Mouse (Mus musculus): Measurements from ENCODE around the gene Ranbp3l. TPM values are rescaled to one million over a fixed set of nuclear protein-coding genes. Genes with fewer than 3 reads are reported as not detected.

Gene Ranbp3l
- polyA plus RNA-seq (2014; fragmentation: Nextera tagmentation; extraction: Ambion mirVana) = 10.4 and 11.3 TPM in 2 replicates

DNA sequence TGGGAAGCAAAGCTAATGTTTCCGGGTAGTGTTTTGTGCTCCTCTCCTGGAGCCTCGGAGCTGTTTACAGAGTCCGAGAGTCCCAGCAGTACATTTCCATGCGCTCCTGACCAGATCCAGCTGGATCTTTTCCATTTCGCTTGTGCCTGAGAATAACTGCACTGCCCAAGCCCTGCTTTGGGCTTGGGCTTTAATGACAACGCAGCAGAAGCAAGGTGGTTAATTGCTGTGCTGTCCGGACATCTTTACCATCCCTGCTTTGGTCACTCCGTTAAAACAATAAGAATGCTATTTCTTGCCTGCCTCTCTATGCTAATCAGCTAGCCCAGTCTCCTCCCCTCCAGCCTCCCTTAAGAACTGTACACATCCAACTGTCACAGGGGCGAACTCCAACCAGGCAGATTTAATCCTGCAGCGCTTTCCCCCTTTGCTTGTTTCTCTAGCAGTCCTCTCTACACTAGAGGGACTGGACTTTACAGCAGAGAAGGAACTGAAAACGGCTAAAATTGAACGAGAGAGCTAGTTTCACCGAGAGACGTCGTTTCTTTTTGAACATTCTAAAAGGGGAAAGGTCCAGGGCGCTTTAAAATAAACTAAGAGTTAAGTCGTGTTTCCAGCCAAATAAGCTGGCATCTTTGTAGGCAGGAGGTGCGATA is at the start of gene Ranbp3l:
Gene Ranbp3l, plus strand, starts transcription at position 377 of the 656 bp plus-strand sequence.
- H3K27me3 ChIP-seq (replicated peaks; ENCODE audit: control insufficient read depth, insufficient read depth, low read length) = no peaks in the 10 kb centered on the region
- no peak within 1 kb of the TSS for H3K4me3 ChIP-seq (ENCODE audit: low read depth, low read length)
- peak; percentile 52; the same call in 1 of the 2 replicates for ATAC-seq
- WGBS = 55% methylated on average over 18 of the region's 18 CpGs
- no peak within 1 kb of the TSS for H3K9ac ChIP-seq (ENCODE audit: low read length)
- H3K4me2 ChIP-seq (ENCODE audit: low read length) = peak within 1 kb of the TSS; percentile 34; the same call in 1 of the 2 replicates
- peaks cover 4% of the 10 kb centered on the region; the same call in 1 of the 2 replicates for H3K4me1 ChIP-seq (ENCODE audit: control insufficient read depth, insufficient read depth, low read length)
- peak; percentile 44 for DNase-seq (ENCODE audit: low spot score)
- no peak within 1 kb of the TSS for H3K27ac ChIP-seq (ENCODE audit: low read depth, low read length)
- no peaks in the 10 kb centered on the region for H3K36me3 ChIP-seq (ENCODE audit: control insufficient read depth, insufficient read depth, low read length)
- H3K9me3 ChIP-seq (replicated peaks; ENCODE audit: control insufficient read depth, low read length) = no peaks in the 10 kb centered on the region

DNA sequence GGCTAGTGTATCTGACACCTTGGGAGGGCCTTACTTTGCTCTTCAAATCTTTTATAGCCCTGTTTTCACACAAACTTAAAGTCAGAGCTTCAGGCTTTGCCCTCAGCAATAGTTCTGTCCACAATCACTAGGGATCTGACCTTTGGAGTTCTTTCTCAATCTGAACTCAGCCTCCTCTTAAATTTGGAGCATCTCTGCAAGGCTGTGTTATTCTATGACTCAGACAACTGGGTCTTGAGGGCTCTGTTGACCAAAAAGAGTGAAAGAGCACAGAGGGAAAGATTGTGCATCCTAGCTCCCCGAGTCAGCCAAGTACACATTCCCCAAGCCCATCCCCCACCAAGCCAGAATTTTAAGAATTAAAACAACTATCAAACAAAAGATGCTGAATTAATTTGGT is 37.7 kb upstream of the Ranbp3l start:
- H3K27ac ChIP-seq (ENCODE audit: low read depth, low read length) = no peak overlapping the region
- DNase-seq (ENCODE audit: low spot score) = no peak
- no peaks in the 10 kb centered on the region for H3K27me3 ChIP-seq (replicated peaks; ENCODE audit: control insufficient read depth, insufficient read depth, low read length)
- no peak for ATAC-seq
- H3K4me3 ChIP-seq (ENCODE audit: low read depth, low read length) = no peak overlapping the region
- 79% methylated on average over 1 of the region's 1 CpGs for WGBS
- no peaks in the 10 kb centered on the region for H3K36me3 ChIP-seq (ENCODE audit: control insufficient read depth, insufficient read depth, low read length)
- no peak overlapping the region for H3K4me2 ChIP-seq (ENCODE audit: low read length)
- H3K9me3 ChIP-seq (replicated peaks; ENCODE audit: control insufficient read depth, low read length) = no peaks in the 10 kb centered on the region
- no peaks in the 10 kb centered on the region for H3K4me1 ChIP-seq (ENCODE audit: control insufficient read depth, insufficient read depth, low read length)
- H3K9ac ChIP-seq (ENCODE audit: low read length) = no peak overlapping the region

DNA sequence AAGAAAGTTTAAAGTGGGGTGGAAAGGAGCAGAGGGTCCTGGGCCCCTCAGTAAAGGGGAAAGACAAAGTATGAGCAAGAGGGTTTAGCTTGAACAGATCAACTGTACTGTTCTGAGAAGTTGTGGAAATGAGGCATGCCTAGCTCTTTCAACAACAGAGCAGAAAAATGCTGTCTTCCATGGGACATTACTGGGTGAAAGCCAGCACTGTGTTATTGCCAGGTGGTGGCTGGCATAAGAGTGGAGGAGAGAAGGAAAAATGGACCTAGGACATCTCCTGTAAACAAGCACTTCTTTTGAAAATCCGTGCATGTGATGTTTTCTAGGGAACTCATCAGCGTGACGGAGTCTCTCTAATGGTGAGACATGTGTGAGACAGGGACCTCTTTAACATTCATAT is 30.8 kb upstream of the Ranbp3l start:
- no peak overlapping the region for H3K27ac ChIP-seq (ENCODE audit: low read depth, low read length)
- no peak overlapping the region for H3K9ac ChIP-seq (ENCODE audit: low read length)
- 93% methylated on average over 3 of the region's 3 CpGs for WGBS
- DNase-seq (ENCODE audit: low spot score) (no peak), ATAC-seq (no peak)
- no peaks in the 10 kb centered on the region for H3K27me3 ChIP-seq (replicated peaks; ENCODE audit: control insufficient read depth, insufficient read depth, low read length)
- H3K9me3 ChIP-seq (replicated peaks; ENCODE audit: control insufficient read depth, low read length) = no peaks in the 10 kb centered on the region
- no peaks in the 10 kb centered on the region for H3K4me1 ChIP-seq (ENCODE audit: control insufficient read depth, insufficient read depth, low read length)
- no peak overlapping the region for H3K4me3 ChIP-seq (ENCODE audit: low read depth, low read length)
- H3K4me2 ChIP-seq (ENCODE audit: low read length) = no peak overlapping the region
- H3K36me3 ChIP-seq (ENCODE audit: control insufficient read depth, insufficient read depth, low read length) = no peaks in the 10 kb centered on the region

DNA sequence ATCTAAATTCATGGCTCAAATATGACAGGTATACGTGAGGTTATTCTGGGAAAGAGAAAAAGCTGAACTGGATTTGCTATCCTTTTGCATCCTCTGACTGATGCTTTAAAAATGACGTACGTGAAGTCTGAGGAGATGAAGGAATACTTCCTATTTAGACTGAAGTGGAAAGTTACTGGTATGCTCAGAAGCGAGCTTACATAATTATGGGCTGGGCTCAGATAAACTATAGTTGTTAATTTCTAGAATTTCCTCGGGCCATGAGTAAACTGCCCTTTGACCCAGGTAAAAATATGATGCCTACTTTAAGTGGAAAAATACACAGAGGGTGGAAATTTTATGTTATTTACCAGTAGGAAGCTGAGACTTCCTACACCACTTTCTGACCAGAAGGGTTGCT is 26.9 kb upstream of the Ranbp3l start:
- DNase-seq (ENCODE audit: low spot score) (no peak), ATAC-seq (no peak)
- Histone ChIP-seq H3K9ac (ENCODE audit: low read length) (no peak overlapping the region), H3K9me3 (replicated peaks; ENCODE audit: control insufficient read depth, low read length) (no peaks in the 10 kb centered on the region), H3K27me3 (replicated peaks; ENCODE audit: control insufficient read depth, insufficient read depth, low read length) (no peaks in the 10 kb centered on the region), H3K4me2 (ENCODE audit: low read length) (no peak overlapping the region), H3K4me1 (ENCODE audit: control insufficient read depth, insufficient read depth, low read length) (no peaks in the 10 kb centered on the region), H3K4me3 (ENCODE audit: low read depth, low read length) (no peak overlapping the region), H3K27ac (ENCODE audit: low read depth, low read length) (no peak overlapping the region), H3K36me3 (ENCODE audit: control insufficient read depth, insufficient read depth, low read length) (no peaks in the 10 kb centered on the region)
- 88% methylated on average over 5 of the region's 5 CpGs for WGBS

DNA sequence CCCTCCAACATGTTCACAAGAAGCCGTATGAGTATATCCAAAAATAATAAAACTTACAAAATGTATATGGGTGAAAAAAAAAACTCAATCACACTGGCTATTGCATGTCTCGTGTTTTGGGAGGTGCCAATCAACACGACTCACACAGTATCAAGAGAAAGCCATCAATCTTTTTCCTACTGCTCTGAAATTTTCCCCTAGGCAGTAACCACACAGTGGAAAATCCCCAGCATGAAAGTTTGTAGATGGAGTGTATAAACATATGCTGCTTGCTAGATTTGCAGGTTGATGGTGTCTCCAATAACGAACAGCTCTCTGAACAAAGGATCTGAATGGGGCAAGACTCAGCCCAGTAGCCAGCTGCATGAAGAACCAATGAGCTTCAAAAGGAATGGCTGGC is 16.9 kb upstream of the Ranbp3l start:
- no peak for ATAC-seq
- no peak for DNase-seq (ENCODE audit: low spot score)
- H3K9me3 ChIP-seq (replicated peaks; ENCODE audit: control insufficient read depth, low read length) = no peaks in the 10 kb centered on the region

DNA sequence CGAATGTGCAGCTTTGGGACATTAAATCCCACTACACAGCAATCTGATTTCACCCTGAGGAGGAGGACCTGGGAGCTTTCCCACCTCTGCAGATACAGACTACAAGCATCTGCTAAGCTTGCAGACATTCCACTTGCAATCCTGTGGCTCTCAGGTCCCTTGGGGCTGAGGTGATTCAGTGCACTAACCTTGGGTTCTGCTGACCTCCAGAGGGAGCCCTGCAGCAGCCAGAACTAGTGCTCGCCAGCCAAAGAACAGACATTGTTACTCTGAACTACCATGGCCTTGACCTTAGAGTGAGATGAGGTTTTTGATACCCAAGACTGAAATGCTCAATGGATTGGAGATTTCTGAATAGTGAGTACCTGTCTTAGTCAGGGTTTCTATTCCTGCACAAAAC is 4.4 kb upstream of the Ranbp3l start:
- H3K4me3 ChIP-seq (ENCODE audit: low read depth, low read length) = no peak overlapping the region
- H3K27ac ChIP-seq (ENCODE audit: low read depth, low read length) = no peak overlapping the region
- no peaks in the 10 kb centered on the region for H3K27me3 ChIP-seq (replicated peaks; ENCODE audit: control insufficient read depth, insufficient read depth, low read length)
- H3K9me3 ChIP-seq (replicated peaks; ENCODE audit: control insufficient read depth, low read length) = no peaks in the 10 kb centered on the region
- H3K4me1 ChIP-seq (ENCODE audit: control insufficient read depth, insufficient read depth, low read length) = peaks cover 4% of the 10 kb centered on the region; the same call in 1 of the 2 replicates
- no peaks in the 10 kb centered on the region for H3K36me3 ChIP-seq (ENCODE audit: control insufficient read depth, insufficient read depth, low read length)
- ATAC-seq (no peak), DNase-seq (ENCODE audit: low spot score) (no peak)
- 70% methylated on average over 2 of the region's 2 CpGs for WGBS
- H3K9ac ChIP-seq (ENCODE audit: low read length) = no peak overlapping the region
- no peak overlapping the region for H3K4me2 ChIP-seq (ENCODE audit: low read length)

More for the DNA sequence above, 16.9 kb upstream of the Ranbp3l start:
- 74% methylated on average over 4 of the region's 4 CpGs for WGBS
- H3K27ac ChIP-seq (ENCODE audit: low read depth, low read length) = no peak overlapping the region
- H3K4me2 ChIP-seq (ENCODE audit: low read length) = no peak overlapping the region
- no peak overlapping the region for H3K4me3 ChIP-seq (ENCODE audit: low read depth, low read length)
- no peaks in the 10 kb centered on the region for H3K36me3 ChIP-seq (ENCODE audit: control insufficient read depth, insufficient read depth, low read length)
- H3K27me3 ChIP-seq (replicated peaks; ENCODE audit: control insufficient read depth, insufficient read depth, low read length) = no peaks in the 10 kb centered on the region
- H3K4me1 ChIP-seq (ENCODE audit: control insufficient read depth, insufficient read depth, low read length) = no peaks in the 10 kb centered on the region
- no peak overlapping the region for H3K9ac ChIP-seq (ENCODE audit: low read length)

DNA sequence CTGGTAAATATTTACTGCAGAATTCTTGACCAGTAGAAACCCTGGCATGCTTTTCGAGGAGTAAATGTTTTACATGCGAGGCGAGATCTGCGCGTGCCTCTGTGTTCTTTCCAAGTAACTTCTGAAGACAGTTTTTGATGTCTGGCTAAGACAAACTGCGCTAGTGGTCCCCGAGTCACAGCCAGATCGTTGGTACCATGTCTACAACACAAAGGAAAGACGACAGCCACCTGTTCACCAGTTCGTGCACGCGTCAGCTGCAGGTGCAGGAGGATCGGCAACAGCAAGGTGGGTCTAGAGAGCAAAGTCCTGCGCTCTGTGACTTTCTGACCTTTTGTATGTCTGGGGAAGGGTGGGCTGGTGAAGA is 463 bp downstream of the Ranbp3l start:
- Histone ChIP-seq H3K27me3 (replicated peaks; ENCODE audit: control insufficient read depth, insufficient read depth, low read length) (no peaks in the 10 kb centered on the region), H3K9me3 (replicated peaks; ENCODE audit: control insufficient read depth, low read length) (no peaks in the 10 kb centered on the region), H3K36me3 (ENCODE audit: control insufficient read depth, insufficient read depth, low read length) (no peaks in the 10 kb centered on the region), H3K9ac (ENCODE audit: low read length) (no peak overlapping the region), H3K4me1 (ENCODE audit: control insufficient read depth, insufficient read depth, low read length) (peaks cover 4% of the 10 kb centered on the region; the same call in 1 of the 2 replicates), H3K4me3 (ENCODE audit: low read depth, low read length) (no peak overlapping the region), H3K4me2 (ENCODE audit: low read length) (peak overlapping the region; percentile 34; the same call in 1 of the 2 replicates), H3K27ac (ENCODE audit: low read depth, low read length) (no peak overlapping the region)
- DNase-seq (ENCODE audit: low spot score) (no peak), ATAC-seq (no peak)
- WGBS = 84% methylated on average over 14 of the region's 14 CpGs

DNA sequence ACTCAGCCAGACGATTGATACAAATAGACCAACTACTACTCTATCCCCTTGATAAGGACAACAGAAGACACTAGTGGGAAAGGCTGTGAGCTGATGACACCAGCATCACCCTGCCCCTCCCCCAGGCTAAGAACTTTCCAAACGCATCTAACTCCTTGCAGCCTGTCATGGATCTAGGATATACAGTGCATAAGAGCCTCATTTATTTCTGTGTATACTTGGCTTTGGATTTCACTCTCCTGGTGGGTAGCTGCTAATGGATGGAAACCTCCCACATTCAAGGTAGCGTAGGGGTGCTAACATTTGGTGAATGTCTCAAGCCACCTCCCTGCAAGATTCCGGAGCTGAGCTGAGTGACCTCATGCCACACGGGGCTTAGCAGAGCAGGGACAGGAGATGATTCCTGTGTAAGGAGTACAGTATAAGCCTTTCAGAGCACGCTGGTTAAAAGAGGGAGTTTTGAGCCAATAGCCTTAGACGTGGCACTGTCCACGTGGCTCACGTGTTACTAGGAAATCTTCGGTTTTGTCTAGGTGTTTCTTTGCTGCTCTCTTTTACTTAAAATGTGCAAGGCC is 1.4 kb downstream of the Ranbp3l start:
- H3K9ac ChIP-seq (ENCODE audit: low read length) = no peak overlapping the region
- no peak overlapping the region for H3K27ac ChIP-seq (ENCODE audit: low read depth, low read length)
- H3K27me3 ChIP-seq (replicated peaks; ENCODE audit: control insufficient read depth, insufficient read depth, low read length) = no peaks in the 10 kb centered on the region
- peaks cover 4% of the 10 kb centered on the region; the same call in 1 of the 2 replicates for H3K4me1 ChIP-seq (ENCODE audit: control insufficient read depth, insufficient read depth, low read length)
- ATAC-seq = no peak
- H3K4me2 ChIP-seq (ENCODE audit: low read length) = no peak overlapping the region
- WGBS = 85% methylated on average over 10 of the region's 10 CpGs
- no peaks in the 10 kb centered on the region for H3K36me3 ChIP-seq (ENCODE audit: control insufficient read depth, insufficient read depth, low read length)
- no peak overlapping the region for H3K4me3 ChIP-seq (ENCODE audit: low read depth, low read length)
- no peak for DNase-seq (ENCODE audit: low spot score)
- no peaks in the 10 kb centered on the region for H3K9me3 ChIP-seq (replicated peaks; ENCODE audit: control insufficient read depth, low read length)

DNA sequence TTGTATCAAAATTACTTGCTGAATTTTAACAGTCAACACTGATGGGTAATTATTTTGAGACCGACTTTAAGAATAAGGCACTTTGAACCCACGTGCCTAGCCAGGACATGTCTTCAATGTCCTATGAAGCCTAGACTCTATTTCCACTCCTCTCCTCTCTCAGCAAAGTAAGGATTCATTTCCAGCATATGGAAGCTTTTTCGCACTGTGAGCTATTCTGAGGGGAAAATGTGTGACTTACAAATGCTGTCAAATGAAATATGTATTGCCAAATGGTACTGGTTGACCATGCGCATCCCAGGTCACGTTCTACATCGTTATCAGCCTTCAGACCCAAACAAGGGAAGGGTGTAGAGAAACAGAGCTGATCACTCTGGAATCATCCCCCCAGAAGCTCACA is 23.5 kb downstream of the Ranbp3l start:
- H3K4me1 ChIP-seq (ENCODE audit: control insufficient read depth, insufficient read depth, low read length) = no peaks in the 10 kb centered on the region
- WGBS = 94% methylated on average over 6 of the region's 6 CpGs
- no peak overlapping the region for H3K4me3 ChIP-seq (ENCODE audit: low read depth, low read length)
- no peak overlapping the region for H3K4me2 ChIP-seq (ENCODE audit: low read length)
- H3K27ac ChIP-seq (ENCODE audit: low read depth, low read length) = no peak overlapping the region
- H3K27me3 ChIP-seq (replicated peaks; ENCODE audit: control insufficient read depth, insufficient read depth, low read length) = no peaks in the 10 kb centered on the region
- H3K36me3 ChIP-seq (ENCODE audit: control insufficient read depth, insufficient read depth, low read length) = no peaks in the 10 kb centered on the region
- no peak overlapping the region for H3K9ac ChIP-seq (ENCODE audit: low read length)
- H3K9me3 ChIP-seq (replicated peaks; ENCODE audit: control insufficient read depth, low read length) = no peaks in the 10 kb centered on the region
- ATAC-seq (no peak), DNase-seq (ENCODE audit: low spot score) (no peak)
